Mouse (Mus musculus): ENCODE results near the gene Zkscan7. TPM values are rescaled to one million over a fixed set of nuclear protein-coding genes. Genes with fewer than 3 reads are reported as not detected.

The Zkscan7 gene
- total RNA-seq, 2 experiments from 2014 or later, result 3.9 to 4.7 TPM

GRCm38 (mm10) chr9:122901047-122901446 lies 15.6 kb downstream of the Zkscan7 start:
- no peak for DNase-seq (ENCODE audit: low spot score in 2 of 2)

GRCm38 (mm10) chr9:122902717-122903535 lies 17.4 kb downstream of the Zkscan7 start:
- peak; percentile 28 to 29 for DNase-seq (ENCODE audit: low spot score in 2 of 2)

GRCm38 (mm10) chr9:122922436-122922835 lies 37.0 kb downstream of the Zkscan7 start:
- no peak for DNase-seq (ENCODE audit: low spot score in 2 of 2)

- peak; percentile 51 to 61 for DNase-seq (ENCODE audit: low spot score in 2 of 2)
These were observed 37.5 kb downstream of the Zkscan7 start, which contains the start of gene Zfp105 for GRCm38 (mm10) chr9:122922936-122923381. Gene Zfp105 (plus strand): TSS chr9:122923072.

- no peak for DNase-seq (ENCODE audit: low spot score in 2 of 2)
These were observed 43.4 kb downstream of the Zkscan7 start for GRCm38 (mm10) chr9:122928915-122929314.

Other genes with a start within 250 kb of the Zkscan7 start
- gene Topaz1, start 138.3 kb upstream of the Zkscan7 start, total RNA-seq (2021), result not detected
- gene Tcaim, start 80.1 kb upstream of the Zkscan7 start, total RNA-seq (2021), result 10 to 100 TPM; 16.8 to 17.7 TPM
- gene Gm35549, start 41.6 kb upstream of the Zkscan7 start, total RNA-seq (2021), result not detected
- 100 to 1,000 TPM; 167 to 177 TPM for gene Zfp445, start 19.7 kb upstream of the Zkscan7 start, total RNA-seq (2021)
- 1 to 10 TPM; 6.2 to 8.2 TPM for gene Zfp105, start 37.4 kb downstream of the Zkscan7 start, total RNA-seq (2021)
- gene 1110059G10Rik, start 65.3 kb downstream of the Zkscan7 start, total RNA-seq (2021), result 10 to 100 TPM; 18.8 to 19.0 TPM
- gene Kif15, start 65.4 kb downstream of the Zkscan7 start, total RNA-seq (2021), result under 1 TPM; 0.56 to 0.58 TPM
- gene Tmem42, start 135.6 kb downstream of the Zkscan7 start, total RNA-seq (2021), result 10 to 100 TPM; 21.0 to 21.5 TPM
- 1 to 10 TPM; 1.1 to 2.0 TPM for gene Tgm4, start 149.0 kb downstream of the Zkscan7 start, total RNA-seq (2021)
- 10 to 100 TPM; 65.5 to 66.3 TPM for gene Zdhhc3, start 227.5 kb downstream of the Zkscan7 start, total RNA-seq (2021)
- gene Exosc7, start 227.5 kb downstream of the Zkscan7 start, total RNA-seq (2021), result 10 to 100 TPM; 43.7 to 47.0 TPM

Measured in left cerebral cortex, adult 18-20 months (tissue).